Mouse (Mus musculus) common myeloid progenitor, adult 5-6 weeks (primary cell): ENCODE results near the gene Cpm. TPM values are rescaled to one million over a fixed set of nuclear protein-coding genes. Genes with fewer than 3 reads are reported as not detected.

Experiments used
- ATAC-seq: replicated peaks from 2 replicates; pipeline ENCODE4 v1.8.0; 2016; ENCODE audit warnings: low read depth, mild to moderate bottlenecking, moderate TSS enrichment, inconsistent platforms; ENCODE audit not compliant: poor library complexity, severe bottlenecking
- total RNA-seq: library from RNA; stranded (forward); fragments of 200-1000, 187-1606 nt; gene quantifications from 2 replicates; pipeline ENCODE4 v1.2.3, GENCODE M21; 2017

Cpm gene
- total RNA-seq, 1 experiment from 2014 or later = 0.14 TPM

- ATAC-seq = no peak
Observed at GRCm38 (mm10) chr10:117656662-117656962, 27.3 kb downstream of the Cpm start.

- ATAC-seq = no peak
Observed at GRCm38 (mm10) chr10:117656985-117657658, 27.8 kb downstream of the Cpm start.

GRCm38 (mm10) chr10:117657659-117658306, 28.5 kb downstream of the Cpm start:
- no peak for ATAC-seq

- no peak for ATAC-seq
Observed at GRCm38 (mm10) chr10:117658522-117659429, 29.5 kb downstream of the Cpm start.

GRCm38 (mm10) chr10:117659430-117659813, 30.1 kb downstream of the Cpm start:
- ATAC-seq = no peak

- ATAC-seq = 0 out of 2 replicates have a peak, but pooled peaks have one; percentile 56
Observed at GRCm38 (mm10) chr10:117659819-117660218, 30.5 kb downstream of the Cpm start.

- ATAC-seq = no peak
Observed at GRCm38 (mm10) chr10:117662316-117663055, 33.2 kb downstream of the Cpm start.

- no peak for ATAC-seq
Observed at GRCm38 (mm10) chr10:117663056-117663864, 34.0 kb downstream of the Cpm start.

- no peak for ATAC-seq
Observed at GRCm38 (mm10) chr10:117663865-117664200, 34.5 kb downstream of the Cpm start.

GRCm38 (mm10) chr10:117664208-117664925, 35.1 kb downstream of the Cpm start:
- ATAC-seq = no peak

GRCm38 (mm10) chr10:117664926-117665209, 35.6 kb downstream of the Cpm start:
- no peak for ATAC-seq

- ATAC-seq = no peak
Observed at GRCm38 (mm10) chr10:117665376-117666275, 36.3 kb downstream of the Cpm start.

- no peak for ATAC-seq
Observed at GRCm38 (mm10) chr10:117666361-117666760, 37.1 kb downstream of the Cpm start.

GRCm38 (mm10) chr10:117666947-117667630, 37.8 kb downstream of the Cpm start:
- ATAC-seq = no peak

GRCm38 (mm10) chr10:117667663-117668507, 38.6 kb downstream of the Cpm start:
- no peak for ATAC-seq

GRCm38 (mm10) chr10:117668546-117669300, 39.4 kb downstream of the Cpm start:
- ATAC-seq = no peak
